Mouse (Mus musculus) small intestine, adult 2 months (tissue): ENCODE measurements at regions not wholly inside any gene's neighbourhood (a gene's known extent, or its start where the extent isn't known, plus 50 kb on each side); places are given as distances from the start of the nearest gene placed in this dataset.

Experiments used
- CTCF ChIP-seq: fragments of 200-500 bp; IDR thresholded peaks from 2 replicates; pipeline ENCODE4 v1.5.1; 2012; ENCODE audit warnings: low read depth, mild to moderate bottlenecking, control low read depth, inconsistent platforms, low read length, moderate library complexity, mixed read lengths; ENCODE audit not compliant: insufficient replicate concordance, insufficient read length; ENCODE audit errors: extremely low read depth
- POLR2A ChIP-seq: fragments of 200-500 bp; IDR thresholded peaks from 2 replicates; pipeline ENCODE4 v1.6.1; 2012; ENCODE audit warnings: low read depth, mild to moderate bottlenecking, control low read depth, inconsistent platforms, low read length, moderate library complexity

- TF ChIP-seq POLR2A (no peak), CTCF (no peak)
Observed at GRCm38 (mm10) chr11:24339061-24339460, 261.2 kb downstream of the Bcl11a start.
